Mouse (Mus musculus) left cerebral cortex, adult 8-10 months (tissue): ENCODE measurements at regions not wholly inside any gene's neighbourhood (a gene's known extent, or its start where the extent isn't known, plus 50 kb on each side); places are given as distances from the start of the nearest gene placed in this dataset.
"Not testable (repeated sequence)": the region's sequence is repeated elsewhere in the genome, so short reads cannot be mapped to it uniquely, and the experiment has no call there.

ENCODE experiments used
- DNase-seq, 2 experiments: peaks; one replicate each; pipeline ENCODE4 v3.0.0; 2022; ENCODE audit warnings: low spot score in 2 of 2

GRCm38 (mm10) chr3:36387431-36387830, 88.3 kb downstream of the Anxa5 start:
- DNase-seq, result no peak

GRCm38 (mm10) chr3:36383438-36383945, 92.2 kb downstream of the Anxa5 start:
- DNase-seq, result no peak

GRCm38 (mm10) chr3:36381621-36382193, 94.0 kb downstream of the Anxa5 start:
- DNase-seq, result peak in 1 of 2 experiments; percentile 41

DNA sequence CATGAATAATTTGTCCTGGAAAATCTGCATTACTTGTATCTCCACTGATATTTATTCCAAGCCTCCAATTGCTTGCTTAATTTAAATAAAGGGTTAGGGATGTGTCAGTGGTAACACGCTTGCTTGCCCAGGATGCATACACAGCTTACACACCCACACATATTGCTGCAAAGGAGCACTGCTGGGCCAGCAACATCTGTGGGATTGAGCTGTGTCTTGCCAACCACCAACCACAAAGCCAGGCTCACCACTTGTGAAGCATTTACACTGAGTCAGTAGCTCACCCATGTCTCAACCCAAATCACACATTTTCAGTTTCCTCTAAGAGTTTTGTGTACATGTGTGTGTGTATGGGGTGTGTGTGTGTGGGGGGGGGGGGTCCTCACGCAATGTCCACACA, 100.0 kb downstream of the Anxa5 start:
- DNase-seq, result peak in 1 of 2 experiments; percentile 36

DNA sequence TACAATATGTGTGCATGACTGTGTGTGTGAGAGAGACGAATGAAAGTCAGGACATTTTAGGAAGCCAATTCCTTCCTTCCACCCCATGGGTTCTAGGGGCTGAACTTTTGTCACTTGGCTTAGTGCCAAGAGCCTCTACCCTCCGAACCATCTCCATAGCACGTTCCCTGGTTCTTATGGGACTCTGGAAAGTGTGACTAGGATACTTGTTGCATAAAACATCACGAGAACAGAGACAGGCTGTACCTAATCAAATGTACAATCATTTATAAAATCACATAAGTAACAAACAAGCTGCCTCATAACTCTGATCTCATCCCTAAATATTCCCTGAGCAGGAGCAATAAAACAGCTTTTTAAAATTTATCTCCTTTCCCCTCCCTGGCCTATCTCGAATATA, 100.8 kb downstream of the Anxa5 start:
- no peak for DNase-seq

DNA sequence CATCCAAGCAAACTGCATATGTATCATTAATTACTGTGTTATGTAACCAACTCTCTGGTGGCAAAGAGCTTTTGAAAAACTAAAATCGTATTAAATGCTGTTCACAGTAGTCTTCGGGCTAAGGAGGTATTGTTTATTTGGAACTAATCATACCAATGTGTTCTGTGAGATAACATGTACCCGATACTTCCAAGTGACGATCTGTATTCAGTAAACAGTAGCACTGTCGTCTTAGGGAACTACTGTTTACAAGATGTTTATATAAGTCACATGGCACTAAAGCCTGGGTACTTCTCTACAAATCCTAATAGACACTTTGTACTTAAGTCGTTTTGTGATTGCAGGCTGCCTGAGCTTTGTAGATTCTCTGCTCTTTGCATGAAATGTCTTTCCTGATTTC, 114.8 kb downstream of the Anxa5 start:
- no peak for DNase-seq

GRCm38 (mm10) chr3:36354201-36354600, 121.5 kb downstream of the Anxa5 start:
- not testable (repeated sequence) for DNase-seq

DNA sequence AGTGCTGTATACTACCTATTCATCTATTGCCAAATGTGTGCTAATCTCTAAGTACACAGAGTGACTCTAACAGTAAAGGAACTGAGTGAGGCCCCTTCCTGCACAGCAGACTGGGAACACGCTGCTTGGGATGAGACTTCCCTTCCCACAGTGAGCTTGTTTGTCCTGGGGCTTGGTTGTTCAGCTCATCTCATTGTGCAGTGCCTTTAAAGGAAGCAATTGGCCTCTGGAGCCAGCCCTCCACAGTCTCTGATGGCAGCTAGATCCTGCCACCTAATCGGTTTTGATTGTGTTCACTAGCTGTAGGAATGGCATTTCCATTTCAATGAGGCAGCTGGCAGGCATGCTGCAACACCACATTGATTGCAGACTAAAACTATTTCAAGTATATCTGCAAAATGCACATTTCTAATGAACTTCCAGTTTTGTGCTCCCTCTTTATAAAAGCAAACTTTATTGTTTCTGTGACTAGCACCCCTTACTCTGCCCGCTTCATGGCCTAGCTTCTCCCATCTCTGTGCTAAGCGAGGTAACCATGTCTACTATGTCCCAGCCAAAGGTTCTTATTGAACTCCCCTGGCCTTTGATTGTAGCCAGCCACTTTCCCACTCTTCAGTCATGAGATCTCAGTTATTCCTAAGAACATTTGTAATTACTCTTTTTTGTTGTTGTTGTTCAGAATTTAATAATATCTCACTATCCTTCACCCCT, 123.5 kb downstream of the Anxa5 start:
- DNase-seq, result no peak

DNA sequence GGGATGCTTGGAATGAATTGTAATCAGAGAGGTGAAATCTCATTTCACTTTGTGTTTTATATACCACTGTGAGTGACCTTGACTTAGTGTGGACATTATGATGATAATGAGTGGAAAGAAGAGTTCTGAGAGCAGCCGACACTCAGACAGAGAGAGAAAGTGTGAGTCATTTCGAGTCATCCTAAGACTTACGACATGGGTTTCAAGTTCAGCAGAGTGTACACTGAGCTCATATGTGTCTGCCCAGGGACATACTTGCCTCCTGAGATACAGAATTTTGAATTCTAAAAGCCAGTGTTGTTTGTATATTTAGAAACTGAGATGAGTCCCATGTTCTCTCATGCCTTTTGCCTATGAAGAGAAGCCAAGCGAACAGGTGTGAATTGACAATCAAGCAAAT, 126.6 kb downstream of the Anxa5 start:
- DNase-seq, result no peak

DNA sequence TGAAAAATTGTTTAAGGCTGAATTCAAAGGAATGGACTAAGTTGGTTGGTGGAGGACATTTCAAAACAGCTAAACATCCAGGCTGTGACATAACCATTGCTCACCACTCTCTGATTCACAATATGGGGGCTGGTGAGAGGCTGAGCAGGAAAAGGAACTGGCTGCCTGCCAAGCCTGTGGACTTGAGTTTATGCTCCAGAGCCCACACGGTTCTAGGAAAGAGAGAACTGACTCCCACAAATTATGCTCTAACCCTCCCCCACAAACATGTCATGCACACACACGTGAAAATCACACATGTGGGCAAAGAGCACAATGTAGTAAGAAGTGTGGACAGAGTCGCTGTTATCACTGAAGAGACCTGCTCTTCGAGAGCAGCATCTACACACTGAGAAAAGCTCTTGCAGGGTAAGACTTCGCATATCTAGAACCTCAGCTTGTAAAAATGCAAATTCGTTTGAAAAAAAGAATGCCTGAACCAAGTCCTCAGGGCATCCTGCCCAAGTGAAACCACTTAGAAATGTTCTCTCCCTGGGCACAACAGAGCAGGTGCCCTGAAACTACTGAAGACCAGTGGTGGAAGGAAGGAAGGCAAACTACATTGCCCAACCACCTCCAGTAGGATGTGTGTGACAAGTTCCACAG, 118.9 kb upstream of the Qrfpr start:
- DNase-seq, result peak in 1 of 2 experiments; percentile 87

DNA sequence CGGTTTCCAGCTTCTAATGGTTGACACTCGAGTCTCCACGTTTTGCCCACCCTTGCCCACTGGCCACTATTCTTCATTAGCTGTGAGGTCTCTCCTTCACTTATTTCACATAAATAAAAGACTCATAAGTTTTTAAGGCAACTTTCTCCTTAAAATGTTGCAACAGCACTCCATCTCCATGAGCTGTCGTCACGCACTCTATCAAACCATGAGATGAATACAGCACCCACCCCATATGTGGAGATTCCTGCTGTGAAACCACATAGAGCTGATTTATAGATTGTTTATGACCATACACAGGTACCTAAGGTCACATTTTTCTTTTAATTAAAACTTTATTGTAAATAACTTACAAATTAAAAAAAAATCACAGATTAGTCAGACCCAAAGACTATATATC, 117.5 kb upstream of the Qrfpr start:
- no peak for DNase-seq

DNA sequence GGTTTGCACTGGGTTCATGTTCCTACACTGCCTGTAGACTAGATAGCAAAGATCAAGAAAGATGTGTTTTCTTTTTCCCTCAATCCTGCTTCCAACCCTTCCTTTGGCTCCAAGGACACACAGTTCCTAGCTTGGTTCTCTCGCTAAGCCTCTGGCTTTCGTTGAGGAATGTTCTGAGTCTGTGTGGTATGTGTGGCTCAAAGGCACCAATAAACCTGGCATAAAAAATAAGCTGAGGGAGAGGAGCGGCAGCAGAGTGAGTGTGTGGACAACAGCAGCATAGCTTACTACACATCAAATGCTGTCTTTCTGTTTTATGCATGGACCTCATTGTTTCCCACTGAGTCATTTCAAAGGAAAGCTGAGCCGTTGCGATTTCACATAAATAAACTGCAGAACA, 112.2 kb upstream of the Qrfpr start:
- DNase-seq, result no peak

DNA sequence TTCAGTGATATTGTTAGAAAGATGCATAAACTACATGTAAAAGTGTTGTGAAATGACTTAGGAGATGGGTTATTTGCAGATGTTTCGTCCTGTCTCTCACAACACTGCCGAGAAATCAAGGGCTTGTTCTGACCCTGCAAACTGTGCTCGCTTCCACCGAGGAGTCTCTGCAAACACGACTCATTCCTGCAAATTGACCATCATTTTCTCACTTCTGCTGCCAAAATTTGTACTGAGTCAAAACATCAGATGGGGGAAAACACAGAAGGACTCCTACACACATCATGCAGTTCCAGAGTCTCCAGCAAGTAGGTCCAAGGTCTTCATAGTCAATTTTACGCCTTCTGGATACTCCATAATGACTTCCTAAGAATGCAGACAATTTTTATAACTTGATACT, 109.9 kb upstream of the Qrfpr start:
- peak in 1 of 2 experiments; percentile 16 for DNase-seq

- no peak for DNase-seq
These were observed 108.5 kb upstream of the Qrfpr start for GRCm38 (mm10) chr3:36330656-36331055.

DNA sequence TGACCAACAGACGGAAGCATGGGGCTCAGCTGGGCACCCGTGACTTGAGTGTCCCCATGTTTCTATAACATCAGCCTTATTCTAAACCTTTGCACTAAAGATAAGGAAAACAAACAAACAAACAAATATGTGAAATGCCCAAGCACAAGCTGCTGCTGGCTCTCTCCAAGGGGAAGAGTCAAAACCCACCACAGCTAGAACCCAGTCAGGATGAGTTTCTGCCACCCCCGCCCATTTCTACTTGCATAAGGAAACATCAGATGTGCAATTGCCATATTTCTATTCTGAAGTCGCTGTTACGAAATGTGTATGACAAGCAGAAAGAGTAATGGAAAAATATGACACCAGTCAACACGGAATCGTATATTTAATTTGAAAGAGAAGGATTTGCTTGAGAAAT, 107.5 kb upstream of the Qrfpr start:
- no peak for DNase-seq

DNA sequence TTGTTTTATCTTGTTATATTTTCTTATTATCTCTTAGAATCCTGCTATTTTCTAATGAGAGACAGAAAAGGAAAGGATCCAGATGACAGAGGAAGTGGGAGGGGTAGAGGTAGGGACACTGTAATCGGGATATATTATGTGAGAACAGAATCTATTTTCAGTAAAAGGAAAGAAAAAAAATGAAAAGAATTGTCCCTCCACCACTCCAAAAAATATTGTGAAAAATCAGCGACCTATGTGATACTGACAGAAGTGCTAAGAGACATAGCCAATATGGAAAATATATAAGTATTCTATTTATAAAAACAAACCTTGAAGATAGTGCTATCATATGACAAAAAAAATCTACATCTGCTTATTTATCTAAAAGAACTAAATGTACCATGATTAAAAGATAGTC, 106.8 kb upstream of the Qrfpr start:
- DNase-seq, result no peak

DNA sequence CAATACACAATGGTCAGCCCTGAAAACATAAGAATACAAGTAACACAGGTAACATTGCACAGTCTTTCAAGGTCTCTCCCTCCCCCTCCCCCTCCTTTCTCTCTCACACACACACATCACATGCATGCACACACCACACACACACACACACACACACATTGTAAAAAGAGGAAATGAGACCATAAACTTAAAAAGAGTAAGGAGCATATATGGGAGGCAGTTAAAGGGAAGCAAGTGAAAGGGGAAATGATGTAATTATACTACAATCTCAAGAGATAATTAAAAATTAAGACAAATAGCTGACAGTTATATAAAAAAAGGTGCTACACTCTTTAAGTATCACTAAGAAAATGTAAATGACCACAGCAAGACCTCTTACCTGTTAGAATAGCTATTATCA, 96.5 kb upstream of the Qrfpr start:
- no peak for DNase-seq

GRCm38 (mm10) chr3:36311337-36311736, 89.2 kb upstream of the Qrfpr start:
- no peak for DNase-seq

- no peak for DNase-seq
These were observed 88.6 kb upstream of the Qrfpr start for GRCm38 (mm10) chr3:36310642-36311267.

DNA sequence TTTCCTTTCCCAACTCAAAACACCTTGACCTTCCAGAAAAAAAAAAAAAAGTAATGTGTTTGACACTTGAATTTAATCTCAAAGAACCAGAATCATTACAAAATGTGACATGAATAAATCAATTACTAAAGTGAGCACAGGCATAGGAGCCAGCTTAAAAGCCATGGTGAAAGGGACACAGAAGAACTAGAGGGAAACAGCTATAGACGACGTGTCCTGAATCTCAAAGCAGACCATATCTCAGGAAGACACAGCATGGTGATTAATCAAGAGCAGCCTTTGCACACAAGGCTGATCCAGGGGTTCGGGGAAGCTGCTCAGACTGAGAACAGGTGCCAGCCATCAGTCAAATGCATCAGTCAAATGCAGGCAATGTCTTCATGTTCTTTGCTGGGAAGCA, 74.7 kb upstream of the Qrfpr start:
- DNase-seq, result no peak

- no peak for DNase-seq
These were observed 69.9 kb upstream of the Qrfpr start for GRCm38 (mm10) chr3:36291971-36292370.

GRCm38 (mm10) chr3:36284066-36284465, 62.0 kb upstream of the Qrfpr start:
- DNase-seq, result no peak
